Mouse (Mus musculus): ENCODE measurements around the gene Rif1.

- TF ChIP-seq ZNF384 (IDR thresholded peaks at IDR 0.05; ENCODE audit: low read depth, low read length) (no peak), HCFC1 (IDR thresholded peaks at IDR 0.05; ENCODE audit: borderline replicate concordance, insufficient read depth, low read length) (no peak)
These were observed 19.1 kb upstream of the Rif1 start for GRCm38 (mm10) chr2:52053502-52053901.
